Mouse (Mus musculus) mouse trophoblast stem cell (cell line): ENCODE measurements around the gene Ankrd22.

Source experiments
- in situ Hi-C, 2 experiments: fragments of 300-500 bp; cut with MseI, MboI; formaldehyde crosslinking; loops; 2 replicates in 1 of 2; 3 replicates in 1 of 2; pipeline ENCODE4 v1.15.1; 2025

Gene Ankrd22

GRCm38 (mm10) chr19:34095381-34095780 lies 70.5 kb downstream of the Ankrd22 start:
- in situ Hi-C loops, result no loop called here

GRCm38 (mm10) chr19:34089011-34089680 lies 76.7 kb downstream of the Ankrd22 start:
- in situ Hi-C loops, result no loop called here

GRCm38 (mm10) chr19:34078130-34078529 lies 87.7 kb downstream of the Ankrd22 start:
- in situ Hi-C loops, result no loop called here

- in situ Hi-C loops, result no loop called here
These were observed 91.6 kb downstream of the Ankrd22 start for GRCm38 (mm10) chr19:34074239-34074638.
